Mouse (Mus musculus): ENCODE measurements around the gene Tnfrsf13c.

DNA sequence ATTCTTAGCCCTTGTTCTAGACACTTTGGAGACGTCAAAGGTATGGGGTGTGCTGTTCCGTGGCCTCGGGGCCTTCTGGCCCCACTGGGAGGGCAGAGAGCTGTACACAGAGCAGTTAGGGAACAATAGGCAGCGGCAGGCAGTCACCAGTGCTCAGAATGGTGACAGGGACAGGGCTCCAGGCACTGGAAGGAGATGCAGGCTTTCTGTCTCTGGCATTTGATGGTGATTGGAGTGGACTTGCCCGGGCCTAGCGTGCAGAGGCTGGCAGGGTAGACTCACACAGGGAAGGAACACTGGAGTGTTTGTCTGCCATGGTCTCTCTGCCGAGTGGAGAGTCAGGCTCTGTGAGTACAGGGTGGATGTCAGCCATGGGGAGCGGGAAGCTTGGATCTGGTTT, 31.6 kb downstream of the Tnfrsf13c start:
- no peak for TF ChIP-seq POLR2A (IDR thresholded peaks at IDR 0.05; ENCODE audit: insufficient read depth, low read length)
- no peak for TF ChIP-seq CTCF (IDR thresholded peaks at IDR 0.05; ENCODE audit: low read depth, low read length)
